Mouse (Mus musculus) brain, embryonic 18.5 days (tissue): ENCODE results near the gene Nme7.

Experiments used
- DNase-seq: peaks from one replicate; pipeline ENCODE4 v3.0.0-alpha.2; 2012; ENCODE audit warnings: low read depth, low spot score

The Nme7 gene

GRCm38 (mm10) chr1:164319542-164320140 lies 15.7 kb downstream of the Nme7 start:
- no peak for DNase-seq

DNA sequence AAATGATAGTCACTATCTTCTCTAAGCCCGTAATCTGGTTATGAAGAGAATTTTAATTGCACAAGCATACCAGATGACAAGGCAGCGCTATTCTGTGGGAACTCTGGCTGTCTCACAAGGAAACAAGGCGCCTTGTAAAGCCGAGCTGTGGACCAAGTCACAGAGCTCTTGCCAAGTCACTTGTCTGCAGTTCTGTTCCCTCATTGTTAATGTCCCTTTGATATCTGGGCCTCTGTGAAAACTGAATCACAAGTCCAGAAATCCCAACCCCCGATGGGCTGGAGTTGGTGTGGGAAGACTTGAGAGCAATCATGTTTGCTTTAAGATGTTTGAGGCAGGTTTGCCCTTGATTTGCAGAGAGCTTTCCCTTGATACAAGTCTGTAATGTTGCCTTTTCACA lies 16.8 kb downstream of the Nme7 start:
- DNase-seq = peak; percentile 34

DNA sequence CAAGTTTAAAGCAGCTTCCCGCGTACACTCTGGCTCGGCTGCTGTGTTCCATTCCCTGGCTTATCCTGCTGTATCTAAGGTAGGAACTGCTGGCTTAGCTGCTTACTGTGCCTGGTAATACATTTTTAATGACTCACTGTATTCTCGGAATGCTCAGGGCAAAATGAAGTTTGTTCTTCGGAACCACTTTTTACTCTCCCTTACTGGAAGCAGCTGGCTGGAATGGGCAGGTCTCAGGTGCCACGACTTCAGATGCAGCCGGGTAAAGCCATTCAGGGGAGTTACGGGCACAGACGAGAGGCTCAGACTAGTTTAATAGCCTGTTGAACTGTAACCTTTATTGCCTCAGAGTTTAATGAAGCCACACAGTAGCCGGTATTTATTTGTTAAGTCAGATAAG lies 17.5 kb downstream of the Nme7 start:
- DNase-seq = no peak

- no peak for DNase-seq
Measured at GRCm38 (mm10) chr1:164322987-164323650, 19.2 kb downstream of the Nme7 start.

DNA sequence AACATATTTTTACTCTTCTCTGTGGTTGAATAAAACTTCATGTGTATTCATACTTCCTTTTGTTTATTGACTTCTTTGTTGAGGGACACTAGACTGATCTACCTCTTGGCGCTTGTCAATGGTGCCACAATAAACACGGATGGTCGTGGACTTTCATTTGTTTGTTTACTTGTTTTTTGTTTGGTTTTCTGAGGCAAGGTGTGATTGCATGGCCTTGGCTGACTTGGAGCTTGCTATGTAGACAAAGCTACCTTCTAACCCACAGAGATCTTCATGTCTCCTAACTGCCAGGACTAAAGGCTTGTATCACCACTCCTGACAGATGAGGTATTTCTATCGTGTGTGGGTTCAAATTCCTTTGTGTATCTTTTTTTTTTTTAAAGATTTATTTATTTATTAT lies 20.3 kb downstream of the Nme7 start:
- no peak for DNase-seq

GRCm38 (mm10) chr1:164324878-164325277 lies 21.0 kb downstream of the Nme7 start:
- no peak for DNase-seq

GRCm38 (mm10) chr1:164326600-164327155 lies 22.8 kb downstream of the Nme7 start:
- no peak for DNase-seq

DNA sequence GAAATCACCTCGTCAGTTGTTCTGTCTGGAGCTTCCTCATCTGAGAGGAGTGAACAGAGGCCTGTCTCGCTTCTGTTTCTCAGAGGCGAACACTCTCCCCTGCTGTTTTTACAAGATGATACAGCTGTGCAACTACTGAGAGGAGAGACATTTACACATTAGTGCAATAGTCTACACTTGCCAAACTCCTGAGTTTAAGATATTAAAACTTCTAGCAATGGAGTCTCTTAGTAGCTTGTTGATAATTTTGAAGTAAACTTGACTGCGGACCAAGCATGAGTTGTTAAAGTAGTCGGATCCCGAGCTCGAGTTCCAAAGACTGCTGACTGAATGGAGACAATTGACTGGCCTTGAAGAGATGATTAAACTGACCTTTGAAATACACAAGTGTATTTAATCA lies 23.8 kb downstream of the Nme7 start:
- no peak for DNase-seq

DNA sequence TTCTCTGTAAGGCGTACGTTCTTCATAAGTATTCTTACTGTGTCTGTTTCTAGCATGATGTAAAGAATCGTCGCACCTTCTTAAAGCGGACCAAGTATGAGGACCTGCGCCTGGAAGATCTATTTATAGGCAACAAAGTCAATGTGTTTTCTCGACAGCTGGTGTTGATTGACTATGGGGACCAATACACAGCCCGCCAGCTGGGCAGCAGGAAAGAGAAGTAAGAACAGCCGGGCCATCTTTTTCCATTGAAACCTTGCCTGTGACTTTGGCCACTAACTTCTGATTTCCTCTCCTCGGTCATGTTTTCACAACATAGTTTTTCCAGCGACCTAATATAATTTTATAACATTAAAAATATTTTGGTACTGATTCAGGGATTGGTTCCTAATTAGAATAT lies 28.6 kb downstream of the Nme7 start:
- DNase-seq = no peak

GRCm38 (mm10) chr1:164335435-164335834 lies 31.5 kb downstream of the Nme7 start:
- DNase-seq = no peak

DNA sequence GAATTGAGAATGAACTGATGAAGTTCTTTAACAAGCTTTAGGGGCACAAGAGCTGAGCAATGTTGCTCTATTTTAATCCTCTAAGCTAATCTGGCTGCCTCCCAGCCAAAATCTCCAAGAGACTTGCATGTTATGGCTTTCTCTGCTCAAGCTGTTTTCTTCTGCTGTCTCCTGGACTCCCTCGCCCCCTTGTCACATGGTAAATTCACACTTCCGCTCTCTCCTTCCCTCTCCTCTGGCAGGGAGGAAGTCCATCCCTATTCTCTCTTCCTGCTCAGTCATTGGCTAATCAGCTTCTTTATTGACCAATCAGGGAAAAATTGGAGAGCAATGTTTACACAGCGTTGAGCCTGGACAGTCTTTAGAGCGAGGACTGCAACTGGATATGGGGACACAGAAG lies 31.9 kb downstream of the Nme7 start:
- DNase-seq = no peak

GRCm38 (mm10) chr1:164342161-164342560 lies 38.2 kb downstream of the Nme7 start:
- DNase-seq = no peak

DNA sequence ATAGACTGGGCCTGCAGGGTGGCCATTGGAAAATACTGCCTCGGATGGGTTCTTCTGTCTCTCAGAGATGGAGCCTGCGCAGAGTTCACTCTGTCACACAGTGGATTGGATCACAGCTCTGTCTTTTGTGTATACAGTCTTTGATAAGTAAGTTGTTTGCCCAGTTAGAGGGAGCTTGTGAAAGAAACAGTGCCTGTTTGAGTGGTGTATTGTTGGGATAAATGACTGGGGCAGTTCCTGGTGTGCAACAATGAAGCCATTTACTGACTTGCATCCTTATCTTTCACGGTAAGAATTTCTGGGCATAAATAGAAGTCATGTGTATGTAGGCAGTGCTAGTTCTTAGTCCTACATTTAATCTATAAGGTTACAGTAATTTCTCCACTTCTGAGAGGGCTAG lies 49.5 kb downstream of the Nme7 start:
- no peak for DNase-seq

DNA sequence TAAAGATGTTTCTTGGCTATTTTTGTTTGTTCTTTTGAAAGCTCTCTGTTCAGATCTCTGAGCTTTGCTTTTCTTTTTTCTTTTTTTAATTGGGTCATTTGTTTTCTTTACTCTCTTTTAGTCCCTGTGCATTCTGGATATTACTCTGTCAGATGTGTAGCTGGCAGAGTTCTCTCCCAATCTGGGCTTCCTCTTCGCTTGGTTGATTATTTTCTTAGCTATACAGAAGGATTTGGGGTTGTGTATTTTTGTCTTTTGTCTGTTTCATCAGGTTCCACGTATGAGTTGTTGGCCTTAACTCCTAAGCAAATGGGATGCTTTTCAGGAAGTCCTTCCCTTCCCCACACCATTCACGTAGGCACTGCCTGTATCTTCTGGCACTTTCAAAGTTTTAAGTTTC lies 54.1 kb downstream of the Nme7 start:
- DNase-seq = no peak

- peak; percentile 16 for DNase-seq
Measured at GRCm38 (mm10) chr1:164361997-164362396, 58.1 kb downstream of the Nme7 start.

DNA sequence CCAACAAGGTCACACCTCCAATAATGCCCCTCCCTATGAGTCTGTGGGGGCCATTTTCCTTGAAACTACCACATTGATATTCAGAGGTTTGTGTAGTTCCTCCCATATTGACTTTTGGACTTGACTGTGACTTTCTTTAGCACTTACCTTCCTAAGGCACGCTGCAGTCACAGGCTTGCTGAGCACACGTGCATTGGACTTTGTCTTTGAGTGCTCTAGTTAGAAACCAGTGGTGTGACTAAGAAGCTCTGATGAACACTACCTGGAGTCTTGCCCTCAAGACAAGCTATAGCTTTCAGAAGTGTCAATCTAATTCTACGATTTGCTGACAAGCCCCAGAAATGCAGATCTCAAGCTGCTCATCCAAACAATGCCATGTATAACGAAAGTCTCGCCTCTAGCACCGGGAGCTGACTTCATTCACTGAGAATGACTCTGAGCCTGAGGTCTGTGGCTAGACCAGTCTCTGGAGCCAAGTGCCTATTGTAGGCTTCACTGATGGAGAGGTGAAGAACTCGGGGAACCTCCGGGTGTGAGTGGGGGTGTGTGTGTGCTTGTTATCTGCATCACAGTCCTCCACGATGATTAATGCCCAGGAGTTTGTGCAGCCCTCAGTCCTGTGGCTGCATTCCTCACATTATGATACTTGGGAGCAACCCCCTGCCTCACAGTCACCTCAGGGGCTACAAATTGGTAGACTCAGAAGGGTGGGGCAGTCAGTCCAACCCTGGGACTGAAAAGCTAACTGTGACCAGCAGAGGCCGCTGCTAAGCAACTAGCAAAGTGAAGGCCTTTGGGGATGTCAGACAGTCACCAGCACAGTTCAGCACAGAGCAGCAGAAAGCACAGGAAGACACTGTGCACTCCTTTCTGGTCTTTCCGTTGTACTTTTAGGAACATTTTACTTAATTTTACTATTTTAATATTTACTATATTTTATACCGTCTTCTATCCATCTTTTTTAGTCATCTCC lies 62.5 kb downstream of the Nme7 start:
- peak; percentile 14 for DNase-seq

- DNase-seq = no peak
Measured at GRCm38 (mm10) chr1:164368152-164368551, 64.2 kb downstream of the Nme7 start.

GRCm38 (mm10) chr1:164369781-164370180 lies 65.9 kb downstream of the Nme7 start:
- no peak for DNase-seq

DNA sequence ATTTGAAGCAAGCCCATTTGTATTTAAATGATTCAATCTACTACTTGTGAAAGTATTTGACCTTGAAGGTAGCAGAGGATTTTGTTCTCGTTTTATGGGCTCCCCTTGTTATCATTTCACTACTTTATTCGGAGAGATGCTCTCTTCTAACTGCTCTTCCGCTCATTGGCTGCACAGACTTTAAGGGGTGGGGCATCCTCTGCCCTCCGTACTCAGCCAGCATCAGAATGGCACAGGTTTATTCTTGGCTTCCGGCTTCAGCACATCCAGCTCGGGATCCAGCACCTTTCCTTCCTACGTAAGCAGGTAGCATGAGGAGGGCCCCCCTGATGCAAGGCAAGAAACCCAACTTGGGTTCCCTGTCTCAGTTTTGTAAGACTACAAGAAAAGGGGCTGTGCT lies 69.1 kb downstream of the Nme7 start:
- no peak for DNase-seq

DNA sequence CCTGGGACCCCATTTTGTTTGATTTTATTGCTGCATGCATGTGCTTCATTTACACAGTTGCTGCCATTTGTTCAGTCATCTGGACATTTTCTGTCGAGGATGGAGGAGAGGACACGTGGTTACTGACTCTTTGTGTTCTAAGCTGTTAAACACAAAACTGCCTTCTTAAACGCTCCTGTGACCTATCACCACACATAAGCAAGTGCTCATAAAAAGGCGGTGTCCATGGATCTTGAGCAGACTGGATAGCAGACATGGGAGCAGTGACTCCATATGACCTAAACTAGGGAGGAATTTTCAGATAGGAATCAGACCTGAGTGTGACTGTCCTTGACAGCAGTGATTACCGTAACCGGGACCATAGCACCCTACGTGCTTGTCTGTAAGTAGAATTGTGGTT lies 70.1 kb downstream of the Nme7 start:
- no peak for DNase-seq

DNA sequence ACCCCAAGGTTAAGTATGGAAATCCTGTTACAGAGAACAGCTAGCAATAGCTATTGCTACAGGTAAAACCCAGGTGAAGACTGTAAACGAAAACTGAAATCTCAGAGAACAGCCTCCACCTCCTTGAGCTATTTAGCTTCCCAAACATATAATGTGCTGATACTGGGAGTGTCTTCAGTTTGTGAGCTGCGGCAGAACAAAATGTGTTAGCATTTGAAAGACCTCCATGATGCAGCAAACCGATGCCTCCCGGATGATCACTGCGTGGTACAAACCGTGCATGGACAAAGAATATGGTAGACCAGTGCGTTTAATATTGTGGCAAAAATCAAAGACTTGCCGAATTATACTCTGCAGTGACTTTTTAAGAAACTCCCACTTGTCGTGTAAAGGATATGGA lies 71.7 kb downstream of the Nme7 start:
- DNase-seq = no peak

DNA sequence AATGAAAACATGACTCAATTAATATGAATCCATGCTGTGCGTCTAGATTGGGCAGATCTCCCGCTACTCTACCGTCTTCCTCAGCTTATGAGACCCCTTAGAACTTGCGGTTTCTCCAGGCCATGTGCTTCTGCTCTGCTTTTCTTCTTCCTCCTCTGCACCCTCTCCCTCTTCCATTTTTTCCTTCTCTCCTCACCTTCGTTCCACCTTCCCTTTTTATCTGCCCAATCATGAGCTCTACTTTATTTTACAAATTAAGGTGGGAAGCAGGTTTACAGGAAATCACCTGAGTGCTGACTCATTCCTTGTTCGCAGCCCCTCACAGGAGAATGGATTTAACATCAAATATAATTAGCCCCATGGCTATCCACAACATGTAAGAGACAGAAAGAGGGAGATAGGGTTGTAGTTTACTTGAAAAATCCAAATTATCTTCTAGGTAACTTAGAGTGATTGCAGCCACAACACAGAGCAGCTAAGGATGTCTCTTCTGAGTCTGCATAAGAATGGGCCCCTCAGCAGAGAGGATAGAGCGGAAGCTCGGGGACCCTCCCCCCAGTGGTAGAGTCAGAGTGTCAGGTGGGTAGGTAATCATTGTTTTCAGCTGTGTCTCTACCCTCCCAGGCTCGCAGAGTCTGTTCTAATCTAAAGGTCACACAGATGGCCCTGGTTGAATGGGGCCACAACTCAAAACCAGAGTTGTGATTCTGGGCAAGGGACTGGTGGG lies 73.0 kb downstream of the Nme7 start:
- no peak for DNase-seq
